Comparison of ENCODE assay signal across 12 mouse cellular contexts in genomic region chr1:187270318-187271247, GRCm38 (mm10). TPM values are rescaled to one million over a fixed set of nuclear protein-coding genes. Genes with fewer than 3 reads are reported as not detected.
DNase-seq lines count a peak whose midpoint lies in the region; ATAC-seq and TF ChIP-seq lines count a peak whose summit lies in the region.
"Had no signal": no experiment of that assay in that cellular context is flagged by ENCODE, and none has a peak within 500 bp of the region (broad histone marks: within the 10 kb centered on the region; RNA-seq: fewer than 3 reads in every experiment).

No protein-coding gene starts in this region.

- H3K4me3 ChIP-seq in stomach, postnatal 0 days (ENCODE audit: low read depth, low read length), result no peak overlapping the region
- H3K4me3 ChIP-seq in hindbrain, embryonic 13.5 days, result no peak overlapping the region
- H3K4me3 ChIP-seq: embryonic facial prominence, embryonic 13.5 days; heart, embryonic 15.5 days had no signal

- no peaks in the 10 kb centered on the region for H3K9me3 ChIP-seq in stomach, postnatal 0 days (ENCODE audit: control insufficient read depth, low read length)
- no peaks in the 10 kb centered on the region for H3K9me3 ChIP-seq in hindbrain, embryonic 13.5 days
- H3K9me3 ChIP-seq: embryonic facial prominence, embryonic 13.5 days; G1E; heart, embryonic 15.5 days had no signal

- TF ChIP-seq CTCF in stomach, postnatal 0 days (IDR thresholded peaks at IDR 0.05; ENCODE audit: low read depth), result no peak

- H3K4me1 ChIP-seq in stomach, postnatal 0 days (replicated peaks; ENCODE audit: control insufficient read depth, insufficient read depth), result no peaks in the 10 kb centered on the region
- H3K4me1 ChIP-seq in hindbrain, embryonic 13.5 days (replicated peaks), result peaks cover 21% of the 10 kb centered on the region; the same call in 1 of the 2 replicates

- no peak overlapping the region for H3K9ac ChIP-seq in stomach, postnatal 0 days (ENCODE audit: low read length)
- H3K9ac ChIP-seq in hindbrain, embryonic 13.5 days, result no peak overlapping the region
- H3K9ac ChIP-seq: embryonic facial prominence, embryonic 13.5 days; heart, embryonic 15.5 days had no signal

- WGBS in stomach, postnatal 0 days, result 61% methylated on average over 10 of the region's 10 CpGs
- WGBS in hindbrain, embryonic 13.5 days, result 61% methylated on average over 10 of the region's 10 CpGs

- TF ChIP-seq EP300 in stomach, postnatal 0 days (optimal IDR thresholded peaks at IDR 0.05), result no peak

- intact Hi-C loops in heart, postnatal 10 days (cut with DNase I), result no loop called here

- H3K36me3 ChIP-seq in stomach, postnatal 0 days (ENCODE audit: control insufficient read depth, insufficient read depth, low read length), result no peaks in the 10 kb centered on the region
- H3K36me3 ChIP-seq in hindbrain, embryonic 13.5 days, result no peaks in the 10 kb centered on the region
- H3K36me3 ChIP-seq: embryonic facial prominence, embryonic 13.5 days; heart, embryonic 15.5 days had no signal

- 0 out of 2 replicates have a peak, but pooled peaks have one; percentile 63 for ATAC-seq in stomach, postnatal 0 days (ENCODE audit: low FRiP score, low TSS enrichment)
- ATAC-seq in hindbrain, embryonic 13.5 days (ENCODE audit: low FRiP score), result no peak

- no peak overlapping the region for H3K27ac ChIP-seq in stomach, postnatal 0 days (replicated peaks)
- H3K27ac ChIP-seq in hindbrain, embryonic 13.5 days, result no peak overlapping the region
- H3K27ac ChIP-seq: embryonic facial prominence, embryonic 13.5 days; heart, embryonic 15.5 days had no signal

- no peaks in the 10 kb centered on the region for H3K27me3 ChIP-seq in stomach, postnatal 0 days (ENCODE audit: control insufficient read depth, insufficient read depth, low read length)
- no peaks in the 10 kb centered on the region for H3K27me3 ChIP-seq in hindbrain, embryonic 13.5 days
- H3K27me3 ChIP-seq: embryonic facial prominence, embryonic 13.5 days; heart, embryonic 15.5 days had no signal

- DNase-seq in heart, postnatal 10 days, result peak; percentile 25 to 40
- DNase-seq in heart, adult 11 months, result no peak
- peak; percentile 87 for DNase-seq in right cerebral cortex, adult 18-20 months
- DNase-seq in right cerebral cortex, postnatal 4 days, result no peak
- peak; percentile 71 to 77 for DNase-seq in left cerebral cortex, adult 18-20 months (ENCODE audit: low spot score in 2 of 2)
- no peak for DNase-seq in stomach, postnatal 0 days (ENCODE audit: low spot score)
- DNase-seq in kidney, adult 9 months, result no peak
- DNase-seq: thymus, postnatal 36 days had no signal

- no peak overlapping the region for H3K4me2 ChIP-seq in stomach, postnatal 0 days (replicated peaks; ENCODE audit: low read depth)
- no peak overlapping the region for H3K4me2 ChIP-seq in hindbrain, embryonic 13.5 days
- H3K4me2 ChIP-seq: embryonic facial prominence, embryonic 13.5 days; heart, embryonic 15.5 days had no signal

RNA-seq across cellular contexts. Expression of gene Gpatch2, which starts 55.3 kb away (rescaled TPM):
- 10 to 100 TPM; 13.8 to 16.2 TPM for total RNA-seq in heart, postnatal 10 days (2021)
- total RNA-seq in left cerebral cortex, adult 18-20 months (2021), result 10 to 100 TPM; 20.8 to 21.5 TPM
- polyA plus RNA-seq in stomach, postnatal 0 days (2015; fragmentation: Nextera tagmentation; extraction: Ambion mirVana), result 8.3 and 9.2 TPM in 2 replicates
- 21.0 and 21.3 TPM in 2 replicates for polyA plus RNA-seq in hindbrain, embryonic 13.5 days (2015; fragmentation: Nextera tagmentation; extraction: Ambion mirVana)

RNA-seq across cellular contexts. Expression of gene Spata17, which starts 55.3 kb away (rescaled TPM):
- under 1 TPM; 0.40 to 0.43 TPM for total RNA-seq in heart, postnatal 10 days (2021)
- total RNA-seq in left cerebral cortex, adult 18-20 months (2021), result under 1 TPM; 0.54 to 0.56 TPM
- polyA plus RNA-seq in stomach, postnatal 0 days (2015; fragmentation: Nextera tagmentation; extraction: Ambion mirVana), result 0.22 and 0.25 TPM in 2 replicates
- 1.7 and 3.0 TPM in 2 replicates for polyA plus RNA-seq in hindbrain, embryonic 13.5 days (2015; fragmentation: Nextera tagmentation; extraction: Ambion mirVana)
- polyA plus RNA-seq: G1E had no signal

Comparison
In these comparisons a context has a peak if more than half of its experiments do, and no peak if none do; other contexts are left out.
1. DNase-seq: peak in heart, postnatal 10 days (2 of 2), right cerebral cortex, adult 18-20 months (single experiment) and left cerebral cortex, adult 18-20 months (2 of 2); none in heart, adult 11 months (single experiment), right cerebral cortex, postnatal 4 days (single experiment), stomach, postnatal 0 days (single experiment) and kidney, adult 9 months (single experiment).